Mouse (Mus musculus) adrenal gland, postnatal 25 days (tissue): ENCODE results near the gene Fto. TPM values are rescaled to one million over a fixed set of nuclear protein-coding genes. Genes with fewer than 3 reads are reported as not detected.

Experiments
- DNase-seq: peaks from one replicate; pipeline ENCODE4 v3.0.0; 2021; ENCODE audit warnings: mixed read lengths
- total RNA-seq: library from RNA; stranded (reverse); gene quantifications from 2 replicates; pipeline ENCODE4 v1.2.3, GENCODE M21; 2021

Gene Fto
- total RNA-seq, 1 experiment from 2014 or later = 82.7 TPM

DNA sequence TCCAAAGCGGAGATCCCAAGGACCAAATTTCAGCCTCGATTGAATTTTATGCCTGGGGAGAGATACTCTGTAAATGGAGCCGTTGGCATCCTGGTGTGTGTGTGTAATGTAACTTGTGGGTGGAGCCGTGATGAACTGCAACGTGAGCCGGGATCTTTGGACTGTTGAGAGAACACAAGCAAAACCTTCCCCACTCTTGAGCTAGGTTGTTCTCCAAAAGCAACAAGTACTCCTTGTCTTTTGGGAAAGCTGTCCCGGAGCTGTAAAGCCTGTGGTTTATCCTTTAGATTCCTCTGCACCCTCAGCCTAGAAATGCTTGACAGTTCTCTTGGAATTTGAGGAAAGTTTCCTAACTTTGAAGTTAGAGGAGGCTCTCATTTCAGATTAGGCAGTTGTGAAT lies 78.9 kb downstream of the Fto start:
- no peak for DNase-seq

DNA sequence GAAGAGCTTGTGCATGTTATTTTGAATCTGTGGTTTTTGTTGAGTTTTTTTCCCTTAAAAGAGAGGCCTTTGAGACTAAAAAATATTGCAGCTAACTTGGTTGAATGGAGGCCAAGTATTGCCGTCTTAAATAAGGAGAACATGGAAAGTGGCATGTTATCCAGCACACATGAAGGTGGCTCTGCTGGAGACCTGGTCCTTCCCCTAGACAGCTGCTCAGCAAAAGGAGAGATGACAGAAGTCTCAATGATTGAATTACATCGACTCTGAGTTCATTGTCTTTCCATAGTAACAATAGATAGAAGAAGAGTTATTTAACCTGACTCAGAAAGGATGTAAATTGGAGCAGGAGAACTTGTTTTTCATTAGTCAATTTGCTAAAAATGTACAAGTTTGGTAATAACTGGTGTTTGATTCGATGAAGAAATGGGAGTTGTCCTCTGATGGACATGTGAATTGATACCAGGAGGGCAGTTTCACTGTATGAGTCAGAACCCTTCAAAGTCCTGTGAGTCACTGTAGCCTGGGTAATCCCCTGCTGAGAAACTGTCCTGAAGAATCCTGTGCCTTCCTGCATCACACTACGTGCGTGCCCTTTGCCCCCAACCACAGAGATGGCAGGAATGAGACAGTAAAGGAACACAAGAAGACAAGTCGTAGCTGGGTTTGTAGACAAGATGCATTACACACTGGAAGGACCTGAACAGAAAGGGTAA lies 82.2 kb downstream of the Fto start:
- DNase-seq = no peak

DNA sequence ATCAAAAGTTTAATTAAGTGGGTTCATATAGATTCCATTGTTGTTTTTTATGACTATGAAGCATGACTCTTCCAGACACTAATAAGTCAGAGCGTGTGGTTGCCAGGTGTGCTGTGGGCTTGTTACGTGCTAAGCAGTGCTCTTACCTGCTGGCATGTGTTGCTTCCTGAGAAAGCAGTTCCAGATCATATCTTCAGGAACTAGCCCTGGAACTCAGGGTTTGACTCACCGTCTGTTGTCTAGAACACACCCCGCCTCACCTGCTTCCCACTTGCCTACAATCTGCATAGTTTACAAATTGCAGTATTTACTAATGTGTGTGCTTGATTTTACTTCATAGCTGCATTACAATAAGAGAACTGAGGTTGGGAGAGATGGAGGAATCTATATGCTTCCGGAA lies 84.7 kb downstream of the Fto start:
- no peak for DNase-seq

DNA sequence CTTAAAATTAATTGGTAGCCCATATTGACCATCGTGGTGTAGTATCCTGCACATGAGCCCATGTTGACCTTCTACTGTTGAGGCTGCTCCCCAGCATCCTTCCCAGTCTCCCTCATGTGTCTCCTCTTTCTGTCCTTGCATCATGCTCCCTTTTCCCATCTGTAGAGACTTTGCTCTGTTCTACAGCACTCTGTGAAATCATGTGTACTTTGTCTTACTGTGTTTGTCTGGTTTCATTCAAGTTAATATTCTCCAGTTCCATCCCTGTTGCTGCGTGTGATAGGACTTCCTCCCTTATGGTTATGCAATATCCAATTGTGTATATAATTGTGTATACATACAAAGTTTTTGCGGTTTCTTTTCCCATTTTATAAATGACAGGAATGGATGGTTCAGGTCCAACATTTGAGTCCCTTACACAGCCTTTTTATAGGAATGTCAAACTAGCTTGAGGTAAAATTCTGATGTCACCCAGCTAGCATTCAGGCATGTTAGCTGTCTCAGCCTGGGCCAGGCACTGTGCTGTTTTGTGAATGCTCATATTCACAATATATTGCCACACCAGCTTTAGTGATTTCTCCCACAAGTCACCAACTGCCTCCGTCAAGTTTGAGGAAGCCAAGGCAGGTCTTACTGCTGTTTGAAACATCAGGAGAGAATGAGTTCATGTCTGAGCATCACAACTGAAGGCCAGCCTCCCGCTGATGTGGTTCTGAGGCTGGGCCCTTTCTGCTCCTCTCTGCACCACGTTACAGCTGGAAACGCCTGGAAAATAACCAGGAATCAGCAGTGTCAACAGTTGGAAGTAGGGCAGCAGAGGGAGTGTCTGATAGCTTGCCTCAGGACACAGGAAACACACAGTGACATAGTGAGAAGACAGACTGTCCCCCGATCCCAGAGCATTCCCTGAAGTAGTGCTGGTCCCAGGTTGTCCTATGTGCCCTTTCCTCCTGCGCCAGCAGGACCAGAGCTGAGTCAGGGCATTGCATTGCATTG lies 90.0 kb downstream of the Fto start:
- DNase-seq = no peak

DNA sequence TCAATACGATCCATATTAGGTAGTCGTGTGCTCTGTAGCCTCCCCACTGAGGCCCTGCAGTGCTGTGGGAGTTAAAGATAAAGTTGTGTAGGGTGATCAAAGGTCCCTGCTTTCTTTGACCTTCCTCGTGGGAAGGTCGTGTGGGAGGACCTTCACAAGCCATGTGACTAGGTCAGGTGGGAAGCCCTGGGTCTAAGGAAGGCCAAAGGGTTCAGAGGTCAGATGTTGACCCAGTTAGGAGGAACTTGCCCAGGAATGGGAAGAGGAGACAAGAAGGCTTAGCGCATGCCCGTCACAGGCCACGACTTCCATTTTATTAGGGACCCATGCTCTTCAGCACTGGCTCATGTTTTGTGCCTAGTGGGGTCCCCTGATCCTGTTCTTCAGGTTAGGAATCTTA lies 91.0 kb downstream of the Fto start:
- no peak for DNase-seq

DNA sequence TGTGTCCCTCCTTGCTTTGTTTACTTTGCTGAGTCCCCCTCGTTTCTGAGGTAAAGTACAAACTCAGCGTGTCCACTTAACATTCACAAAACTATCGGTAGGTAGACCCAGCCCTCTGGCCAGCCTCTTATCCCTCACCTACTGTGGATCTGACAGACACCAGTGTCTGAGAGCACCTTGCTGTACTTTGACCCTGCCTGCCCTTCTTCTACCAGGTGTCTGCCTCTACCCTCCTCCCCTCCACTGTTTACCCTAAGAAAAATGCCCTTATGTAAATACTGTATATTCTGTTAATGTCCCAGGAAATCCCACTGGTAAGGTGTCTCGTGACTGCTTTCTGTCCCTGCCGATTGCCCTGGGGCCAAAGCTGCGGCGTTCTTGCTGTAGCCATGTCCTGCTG lies 91.8 kb downstream of the Fto start:
- DNase-seq = no peak

DNA sequence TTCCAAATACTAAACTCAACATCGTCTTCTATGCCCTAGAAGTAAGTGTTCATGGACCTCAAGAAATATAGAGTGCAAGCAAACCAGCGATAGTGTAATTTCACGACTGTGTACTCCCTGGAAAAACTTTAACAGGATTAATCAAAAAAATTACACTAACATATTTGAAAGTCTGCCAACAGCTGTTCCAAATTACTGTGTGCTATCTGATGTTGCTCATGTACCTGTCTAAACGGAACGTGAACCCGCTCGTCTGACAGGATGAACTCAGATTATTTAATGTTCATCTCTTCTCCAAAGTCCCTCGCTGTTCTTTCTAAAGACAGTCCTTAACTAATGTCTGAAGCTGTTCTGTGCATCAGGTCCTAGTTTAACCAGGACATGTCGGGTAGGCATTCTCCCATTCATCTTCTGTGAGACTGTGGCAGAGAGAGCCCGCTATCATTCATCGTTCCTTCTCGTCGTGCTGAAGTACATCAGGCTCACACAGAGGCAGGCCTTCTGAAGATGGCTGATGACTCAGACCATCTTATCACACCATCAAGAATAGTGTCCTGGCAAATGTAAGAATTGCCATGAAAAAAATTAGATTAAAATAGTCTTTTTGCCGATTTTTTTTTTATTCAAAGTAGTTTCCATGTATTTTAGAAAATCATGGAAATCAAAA lies 93.4 kb downstream of the Fto start:
- DNase-seq = no peak

DNA sequence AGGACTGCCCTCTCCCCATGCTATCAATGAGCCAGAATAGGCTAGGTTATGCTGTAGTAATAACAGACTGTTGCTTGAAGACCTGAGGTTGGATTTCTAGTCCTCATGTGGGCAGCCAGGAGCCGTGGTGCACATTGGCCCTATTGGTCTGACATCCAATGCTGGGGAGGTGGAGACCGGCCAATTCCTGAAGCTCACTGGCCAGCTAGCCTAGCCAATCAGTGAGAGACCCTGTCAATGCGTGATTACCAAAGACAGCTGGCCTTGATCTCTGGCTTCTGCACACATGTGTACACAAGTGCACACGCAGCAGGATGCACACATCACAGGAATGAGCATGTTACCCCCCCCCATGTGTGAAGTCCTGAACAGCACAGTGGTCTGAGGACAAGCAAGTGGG lies 94.6 kb downstream of the Fto start:
- DNase-seq = no peak

DNA sequence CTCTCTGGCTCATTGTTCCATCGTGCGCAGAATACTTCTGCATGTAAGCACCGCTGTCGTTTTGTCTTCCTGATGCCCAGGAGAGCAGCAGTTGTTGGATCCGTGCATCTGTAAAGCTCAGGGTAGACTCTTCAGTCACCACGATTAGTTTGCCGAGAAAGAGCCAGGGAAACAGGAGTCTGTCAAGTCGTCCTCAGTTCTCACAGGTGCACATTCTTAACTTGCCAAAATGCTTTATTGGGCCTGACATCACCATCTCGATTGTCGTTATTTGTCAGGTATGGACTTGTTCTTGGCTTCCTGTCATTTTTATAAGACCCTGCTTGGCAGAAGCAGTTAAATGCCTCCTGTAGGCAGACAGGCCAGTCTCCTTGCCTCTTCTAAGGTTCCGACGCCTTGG lies 96.7 kb downstream of the Fto start:
- no peak for DNase-seq

DNA sequence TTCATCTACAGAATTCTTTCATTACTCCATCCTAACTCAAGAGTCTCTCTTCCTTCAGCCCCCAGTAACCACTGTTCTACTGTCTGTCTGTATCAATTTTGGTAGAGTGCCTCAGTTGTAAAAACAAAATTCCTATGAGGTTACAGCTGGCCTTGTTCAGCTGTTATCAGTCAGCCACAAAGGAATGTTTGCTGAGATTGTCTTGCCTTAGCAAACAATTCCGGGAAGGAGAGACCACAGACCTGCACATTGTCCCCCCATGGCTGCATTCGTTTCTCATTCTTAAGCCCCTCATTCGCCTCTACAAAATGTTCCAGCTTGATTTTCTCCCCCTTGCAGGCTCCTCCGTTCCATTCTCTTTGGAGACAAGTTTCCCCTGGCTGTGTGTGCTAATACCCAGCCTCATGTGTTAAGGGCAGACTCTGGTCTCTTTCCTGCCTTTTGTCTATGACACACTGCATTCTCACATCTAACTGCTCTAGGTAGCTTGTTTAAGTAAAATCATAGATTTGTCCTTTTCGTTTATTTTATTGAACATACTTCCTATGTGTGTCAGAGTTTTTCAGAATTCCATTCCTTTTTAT lies 111.3 kb downstream of the Fto start:
- DNase-seq = no peak

DNA sequence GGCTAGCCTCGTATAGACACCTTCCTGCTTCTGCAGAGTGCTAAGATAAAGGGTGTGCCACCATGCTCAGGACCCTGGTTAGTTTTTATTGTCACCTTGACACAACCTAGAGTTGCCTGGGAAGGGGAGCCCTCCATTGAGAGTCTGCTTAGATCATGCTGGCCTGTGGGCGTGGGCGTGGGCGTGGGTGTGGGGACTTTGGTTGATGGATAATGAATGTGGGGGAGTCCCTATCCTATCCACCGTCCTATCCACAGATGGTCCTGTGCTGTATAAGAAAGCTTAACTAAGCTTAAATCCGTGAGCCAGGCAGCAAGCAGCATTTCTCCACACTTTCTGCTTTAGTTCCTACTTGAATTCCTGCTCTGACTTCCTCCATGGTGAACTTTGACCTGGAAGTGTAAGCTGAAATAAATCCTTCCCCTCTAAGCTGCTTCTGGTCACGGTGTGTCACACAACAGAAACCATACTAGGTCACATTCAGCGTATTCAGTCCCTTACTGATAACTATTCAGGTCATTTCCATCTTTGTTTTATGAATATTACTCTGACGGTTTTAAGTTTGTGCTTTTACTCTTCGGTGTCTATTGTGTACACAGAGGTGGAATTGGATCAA lies 112.0 kb downstream of the Fto start:
- DNase-seq = no peak

DNA sequence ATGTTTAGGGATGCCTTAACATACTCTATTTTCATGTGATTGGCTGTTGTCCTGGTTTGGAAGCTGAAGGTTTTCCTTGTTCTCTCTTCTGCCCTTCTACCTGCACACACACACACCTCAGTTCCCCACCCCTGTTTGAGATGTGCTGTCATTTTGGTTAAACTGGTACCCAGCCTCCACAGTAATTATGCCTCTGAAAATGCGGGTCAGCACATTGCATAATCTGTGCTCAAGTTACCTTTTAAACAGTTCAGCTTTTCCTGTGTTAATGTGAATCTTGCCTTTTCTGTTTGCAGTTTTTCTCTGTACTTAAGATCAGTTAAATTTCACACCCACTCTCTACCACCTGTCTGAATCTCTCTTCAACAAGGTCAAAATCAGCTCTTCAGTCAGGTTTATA lies 113.2 kb downstream of the Fto start:
- no peak for DNase-seq

DNA sequence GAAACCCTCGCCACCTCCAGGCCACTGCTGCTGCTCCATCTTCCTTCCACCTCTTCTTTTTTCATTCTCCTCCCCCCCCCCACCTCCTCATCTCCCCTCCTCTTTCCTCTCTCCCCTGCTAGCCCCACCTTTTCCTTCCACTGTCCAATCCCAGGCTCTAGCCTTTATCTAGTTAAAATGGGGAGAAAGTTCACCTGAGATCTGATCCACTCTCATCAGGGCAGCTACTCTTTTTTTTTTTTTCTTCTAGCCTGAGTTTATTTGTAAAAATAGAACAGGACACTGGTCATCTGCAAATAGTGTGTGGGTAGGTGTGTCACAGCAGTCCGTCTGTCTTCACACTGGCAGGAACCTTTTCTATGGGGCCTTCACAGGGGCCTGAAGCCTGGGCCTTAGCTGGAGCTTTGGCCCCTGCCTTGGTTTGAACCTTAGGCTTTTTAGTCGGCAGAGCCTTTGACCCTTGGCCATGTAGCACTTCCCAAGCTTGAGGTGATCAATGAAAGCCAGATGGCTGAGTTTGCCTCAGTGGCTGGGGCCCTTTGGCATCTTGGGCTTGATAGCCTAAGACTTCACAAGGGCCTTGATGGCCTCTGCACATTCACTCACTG lies 117.1 kb downstream of the Fto start:
- DNase-seq = no peak

DNA sequence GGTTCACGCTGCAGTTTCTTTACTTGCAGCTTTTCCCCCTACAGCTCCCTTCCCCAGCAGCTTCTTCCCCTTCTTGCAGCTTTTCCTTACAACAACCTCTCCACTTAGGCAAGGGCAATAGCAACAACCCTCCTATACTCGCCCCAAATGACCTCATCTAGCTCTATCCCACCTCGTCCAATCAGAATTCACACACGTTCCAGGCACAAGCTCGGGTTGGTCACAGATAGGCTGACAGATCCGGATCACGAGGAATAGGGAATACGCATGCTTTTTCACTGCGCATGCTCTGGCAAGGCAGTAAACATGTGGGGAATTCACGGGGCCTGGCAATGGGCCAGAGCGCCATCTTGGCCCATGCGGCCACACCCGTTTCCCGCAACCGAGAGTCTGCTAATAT lies 122.7 kb downstream of the Fto start:
- DNase-seq = no peak

DNA sequence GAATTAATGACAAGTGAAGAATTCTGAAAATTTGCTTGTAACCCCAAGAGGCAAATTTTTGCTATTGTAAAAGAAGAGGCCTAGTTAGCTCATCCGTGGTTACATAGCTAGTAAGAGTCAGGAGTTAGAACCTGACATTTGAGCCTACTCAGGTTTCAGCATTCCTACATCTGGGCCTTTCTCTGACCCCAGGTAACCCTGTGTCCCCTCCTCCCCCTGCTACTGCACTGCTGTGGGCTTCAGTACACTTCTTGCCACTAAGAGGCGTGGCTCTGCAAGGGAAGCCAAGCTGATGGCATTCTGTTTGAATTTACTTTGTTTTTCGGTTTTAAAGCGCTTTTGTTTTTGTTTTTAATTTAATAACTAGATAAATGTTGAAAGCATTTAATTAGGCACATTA lies 130.6 kb downstream of the Fto start:
- no peak for DNase-seq

DNA sequence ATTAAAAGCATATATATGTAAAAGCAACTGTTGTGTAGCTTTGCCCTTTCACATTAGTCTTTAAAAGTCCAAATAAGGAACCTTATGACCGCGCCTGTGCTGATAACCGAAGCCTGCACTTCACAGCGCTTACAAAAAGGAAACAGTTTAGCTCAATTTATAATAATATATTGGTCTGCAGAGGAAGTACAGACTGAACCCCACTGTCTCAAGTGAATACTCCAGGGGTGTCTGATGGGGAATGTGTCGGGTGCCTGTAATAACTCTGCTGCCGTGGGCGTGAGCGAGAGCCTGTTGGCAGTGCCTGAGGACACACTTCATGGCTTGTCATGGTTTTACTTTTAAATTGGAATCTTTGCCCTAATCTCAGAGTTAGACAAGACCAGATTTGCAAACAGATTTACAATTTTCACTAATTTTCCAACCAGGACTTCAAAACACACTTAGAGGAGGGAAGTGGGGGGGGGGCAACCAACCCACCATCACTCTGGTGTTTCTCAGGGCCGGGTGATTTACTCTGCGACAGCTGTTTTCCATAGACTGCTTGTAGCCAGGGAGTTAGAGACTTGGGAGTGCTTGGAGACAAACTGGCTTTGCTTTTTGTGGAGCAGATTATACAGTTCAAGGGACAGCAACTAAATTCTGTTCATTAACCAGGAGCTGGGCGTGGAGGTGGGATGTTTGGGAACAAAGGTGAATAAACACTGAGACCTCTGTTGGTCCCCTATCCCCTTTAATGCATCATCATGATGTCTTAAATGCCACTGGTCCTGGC lies 131.5 kb downstream of the Fto start:
- no peak for DNase-seq

DNA sequence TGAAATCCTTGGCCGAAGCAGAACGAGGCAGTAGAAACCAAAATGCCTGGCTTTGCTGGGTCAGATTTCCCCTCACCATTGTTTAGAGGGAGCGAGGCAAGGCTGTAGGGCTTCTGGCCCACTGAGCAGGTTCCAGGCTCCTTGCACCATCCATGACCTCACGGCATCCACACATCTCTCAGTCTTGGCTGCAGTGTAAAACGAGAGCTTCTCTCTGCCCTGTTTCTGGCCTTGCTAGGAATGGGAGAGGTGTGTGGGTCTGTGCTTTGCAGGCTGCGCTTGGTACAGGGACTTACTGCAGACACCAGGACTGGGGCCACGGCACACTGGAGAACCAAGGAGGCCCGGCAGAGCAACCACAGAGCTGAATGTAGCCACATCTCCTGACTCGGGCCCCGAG lies 132.2 kb downstream of the Fto start:
- no peak for DNase-seq

DNA sequence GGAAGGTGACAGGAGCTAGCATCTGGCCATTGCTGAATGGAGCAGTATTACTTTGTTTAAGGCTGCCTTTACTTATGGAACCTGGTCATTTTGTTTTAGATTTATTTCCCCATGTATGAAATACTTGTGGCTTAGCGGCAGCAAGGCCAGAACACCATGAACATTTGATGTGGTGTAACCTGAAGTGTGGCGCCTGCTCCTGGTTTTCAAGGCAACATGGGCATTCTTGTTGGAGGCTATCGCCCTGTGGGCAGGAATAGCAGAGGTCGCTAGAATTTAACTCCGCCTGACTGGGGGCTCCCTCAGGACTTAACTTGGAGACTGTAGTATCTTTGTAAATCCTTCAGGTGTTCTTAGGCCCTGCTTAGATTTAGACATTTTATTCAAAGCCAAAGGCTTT lies 132.7 kb downstream of the Fto start:
- DNase-seq = no peak

DNA sequence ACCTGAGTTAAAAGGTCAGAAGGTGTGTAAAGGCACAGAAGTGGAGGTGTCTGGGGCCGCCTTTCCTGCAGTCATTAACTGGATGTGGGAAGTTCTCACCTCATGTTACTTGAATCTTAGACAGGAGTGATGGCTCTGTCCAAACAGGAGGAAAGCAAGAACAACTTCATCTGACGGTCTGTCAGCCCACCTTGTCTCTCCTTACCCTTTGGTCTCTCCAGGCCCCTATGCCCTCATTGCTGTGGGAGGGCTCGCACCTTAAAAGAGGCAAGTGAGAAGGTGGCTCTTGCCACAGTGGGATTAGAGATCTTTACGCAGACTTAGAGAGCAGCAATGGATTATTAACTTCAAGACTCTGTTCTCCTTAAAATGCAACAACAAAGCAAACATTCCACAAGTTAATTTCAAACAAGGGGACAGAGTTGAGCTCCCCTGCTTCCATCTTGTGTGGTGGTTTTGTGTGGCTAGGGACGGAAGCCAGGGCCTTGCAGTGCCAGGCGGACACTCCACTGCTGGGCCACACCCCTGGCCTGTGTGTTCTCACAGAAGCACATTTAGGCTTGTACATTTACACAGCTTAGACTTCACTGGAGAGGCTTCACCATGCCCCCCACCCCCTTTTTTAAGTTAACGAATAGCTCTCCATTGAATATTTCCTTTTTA lies 135.5 kb downstream of the Fto start:
- no peak for DNase-seq

DNA sequence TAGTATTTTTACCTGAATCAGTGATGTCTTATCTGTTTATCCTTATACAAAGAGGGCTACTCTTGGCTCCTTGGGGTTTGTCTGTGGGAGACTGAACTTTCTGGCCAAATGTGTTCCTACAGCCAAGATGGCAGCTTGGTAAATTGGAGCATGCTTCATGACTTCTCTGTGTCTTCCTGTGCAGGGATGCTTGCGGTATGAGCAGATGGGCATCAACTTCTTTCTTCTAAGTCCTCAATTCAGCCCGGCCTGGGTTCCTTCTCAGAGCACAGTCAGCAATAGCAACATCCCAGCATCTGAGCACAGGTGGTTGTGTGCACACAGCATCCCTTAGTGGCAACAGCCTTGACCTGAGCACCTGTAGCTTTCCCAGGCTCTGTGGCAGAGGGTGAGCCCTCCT lies 141.6 kb downstream of the Fto start:
- DNase-seq = no peak
